Comparison of ENCODE assay signal across 44 mouse cellular contexts in the genomic region with DNA sequence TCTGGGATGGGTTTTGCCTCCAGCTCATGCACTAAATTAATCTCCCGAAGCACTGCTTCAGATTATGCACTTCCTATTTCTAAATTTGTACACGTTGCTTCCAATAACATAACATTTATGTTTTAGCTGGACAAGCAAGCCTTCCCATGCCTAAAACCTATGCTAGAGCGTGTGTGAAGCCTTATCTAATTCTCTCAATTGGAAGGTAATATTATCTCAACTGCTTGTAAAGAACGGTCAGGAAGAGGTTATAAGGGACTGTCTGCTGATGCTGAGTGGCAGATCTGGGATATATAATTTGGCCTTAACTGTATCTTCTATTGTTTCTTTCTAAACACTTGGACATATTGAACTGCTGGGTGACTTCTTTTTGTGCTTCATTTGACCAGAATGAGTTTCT. TPM values are rescaled to one million over a fixed set of nuclear protein-coding genes. Genes with fewer than 3 reads are reported as not detected.
"Had no signal": no experiment of that assay in that cellular context is flagged by ENCODE, and none has a peak within 500 bp of the region (broad histone marks: within the 10 kb centered on the region; RNA-seq: fewer than 3 reads in every experiment).

No protein-coding gene starts in this region.

- DNase-seq: left cerebral cortex, postnatal 4 days; liver; liver, embryonic 13.5 days; liver, postnatal 0 days; lung, adult 18-20 months; lung, adult 2 months; lung, embryonic 14.5 days; lung, postnatal 10 days; lung, postnatal 14 days; lung, postnatal 36 days; lung, postnatal 4 days; midbrain, embryonic 14.5 days had no signal

- H3K4me1 ChIP-seq: limb, embryonic 10.5 days; limb, embryonic 12.5 days; limb, embryonic 13.5 days; limb, embryonic 15.5 days; lung, embryonic 15.5 days; megakaryocyte, embryonic 14.5 days; midbrain, embryonic 10.5 days; midbrain, embryonic 12.5 days; midbrain, embryonic 13.5 days; midbrain, embryonic 15.5 days; neural tube, embryonic 12.5 days had no signal

- H3K4me3 ChIP-seq: limb, embryonic 10.5 days; limb, embryonic 12.5 days; limb, embryonic 13.5 days; limb, embryonic 15.5 days; liver, embryonic 12.5 days; liver, embryonic 13.5 days; liver, embryonic 15.5 days; lung, embryonic 15.5 days; megakaryocyte, embryonic 14.5 days; midbrain, embryonic 10.5 days; midbrain, embryonic 12.5 days; midbrain, embryonic 13.5 days; midbrain, embryonic 15.5 days; myocyte; neural tube, embryonic 12.5 days had no signal

- H3K27ac ChIP-seq: limb, embryonic 10.5 days; limb, embryonic 12.5 days; limb, embryonic 13.5 days; limb, embryonic 15.5 days; liver, embryonic 12.5 days; liver, embryonic 13.5 days; liver, embryonic 14.5 days; liver, embryonic 15.5 days; lung, embryonic 15.5 days; macrophage; midbrain, embryonic 10.5 days; midbrain, embryonic 12.5 days; midbrain, embryonic 13.5 days; midbrain, embryonic 15.5 days; neural tube, embryonic 12.5 days had no signal

- ATAC-seq: liver, embryonic 12.5 days; liver, postnatal 0 days; lung, postnatal 0 days; midbrain, embryonic 13.5 days; midbrain, embryonic 15.5 days; midbrain, embryonic 16.5 days had no signal

- H3K9ac ChIP-seq: limb, embryonic 12.5 days; limb, embryonic 13.5 days; limb, embryonic 15.5 days; liver, embryonic 12.5 days; liver, embryonic 13.5 days; liver, embryonic 14.5 days; liver, embryonic 15.5 days; liver, postnatal 0 days; lung, embryonic 14.5 days; lung, embryonic 15.5 days; midbrain, embryonic 12.5 days; midbrain, embryonic 13.5 days; midbrain, embryonic 15.5 days; neural tube, embryonic 12.5 days had no signal

- H3K36me3 ChIP-seq: limb, embryonic 10.5 days; liver, embryonic 12.5 days; liver, embryonic 13.5 days; liver, embryonic 15.5 days; lung, embryonic 15.5 days; midbrain, embryonic 12.5 days; midbrain, embryonic 13.5 days; midbrain, embryonic 15.5 days; neural tube, embryonic 12.5 days had no signal

- H3K9me3 ChIP-seq: limb, embryonic 10.5 days; limb, embryonic 12.5 days; limb, embryonic 13.5 days; limb, embryonic 15.5 days; liver, embryonic 12.5 days; liver, embryonic 13.5 days; liver, embryonic 15.5 days; lung, embryonic 15.5 days; megakaryocyte, embryonic 14.5 days; midbrain, embryonic 10.5 days; midbrain, embryonic 12.5 days; midbrain, embryonic 13.5 days; midbrain, embryonic 15.5 days; neural tube, embryonic 12.5 days had no signal

- H3K27me3 ChIP-seq: limb, embryonic 15.5 days; liver, embryonic 12.5 days; liver, embryonic 13.5 days; liver, embryonic 15.5 days; lung, embryonic 15.5 days; neural tube, embryonic 12.5 days had no signal

RNA-seq across cellular contexts. Expression of a gene that starts 26.3 kb away (rescaled TPM):
- total RNA-seq: megakaryocyte progenitor cell, adult 5-6 weeks; megakaryocyte, adult 5-6 weeks; megakaryocyte-erythroid progenitor cell, adult 5-6 weeks; monocyte, adult 5-6 weeks had no signal
- polyA plus RNA-seq: limb, embryonic 10.5 days; limb, embryonic 11.5 days; limb, embryonic 12.5 days; lung, embryonic 14.5 days; macrophage had no signal

RNA-seq across cellular contexts. Expression of a gene that starts 44.6 kb away (rescaled TPM):
- total RNA-seq: monocyte, adult 5-6 weeks had no signal

RNA-seq across cellular contexts. Expression of a gene that starts 44.8 kb away (rescaled TPM):
- total RNA-seq: left cerebral cortex, postnatal 10 days; left cerebral cortex, postnatal 14 days; left cerebral cortex, postnatal 25 days; left cerebral cortex, postnatal 36 days; left cerebral cortex, postnatal 4 days; megakaryocyte progenitor cell, adult 5-6 weeks; megakaryocyte, adult 5-6 weeks; megakaryocyte-erythroid progenitor cell, adult 5-6 weeks; midbrain, postnatal 0 days; monocyte, adult 5-6 weeks had no signal
- polyA plus RNA-seq: limb, embryonic 10.5 days; limb, embryonic 11.5 days; limb, embryonic 12.5 days; liver, embryonic 11.5 days; liver, embryonic 12.5 days; liver, embryonic 13.5 days; liver, embryonic 15.5 days; liver, embryonic 16.5 days; liver, postnatal 0 days; lung, embryonic 14.5 days; lung, embryonic 15.5 days; lung, embryonic 16.5 days; lung, postnatal 0 days; macrophage; midbrain, embryonic 14.5 days; midbrain, embryonic 15.5 days; midbrain, postnatal 0 days; neural tube, embryonic 11.5 days; neural tube, embryonic 12.5 days had no signal
